Mouse (Mus musculus): ENCODE data around the gene Mpdu1.

Gene Mpdu1

GRCm38 (mm10) chr11:69689891-69690290, 27.4 kb upstream of the Mpdu1 start:
- DNase-seq = peak; percentile 90

DNA sequence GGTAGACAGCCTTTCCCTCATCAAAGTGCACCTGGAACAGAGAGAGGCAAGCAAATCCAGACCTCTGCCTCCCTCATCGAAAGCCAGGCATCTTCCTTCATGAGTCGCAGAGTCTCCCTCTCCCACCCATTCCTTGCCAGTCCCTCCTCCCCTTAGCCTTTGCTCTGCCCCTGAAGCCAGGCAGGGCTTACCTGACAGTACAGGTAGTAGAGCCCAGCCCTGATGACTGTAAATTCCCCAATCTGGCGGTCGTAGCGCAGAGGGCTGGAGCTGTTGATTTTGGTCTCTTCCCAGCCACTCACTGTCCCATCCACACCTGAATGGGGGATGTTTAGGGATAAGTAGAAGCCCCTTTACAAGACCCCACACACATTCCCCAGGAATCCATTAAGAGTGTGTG, 24.6 kb upstream of the Mpdu1 start:
- DNase-seq = peak; percentile 90

DNA sequence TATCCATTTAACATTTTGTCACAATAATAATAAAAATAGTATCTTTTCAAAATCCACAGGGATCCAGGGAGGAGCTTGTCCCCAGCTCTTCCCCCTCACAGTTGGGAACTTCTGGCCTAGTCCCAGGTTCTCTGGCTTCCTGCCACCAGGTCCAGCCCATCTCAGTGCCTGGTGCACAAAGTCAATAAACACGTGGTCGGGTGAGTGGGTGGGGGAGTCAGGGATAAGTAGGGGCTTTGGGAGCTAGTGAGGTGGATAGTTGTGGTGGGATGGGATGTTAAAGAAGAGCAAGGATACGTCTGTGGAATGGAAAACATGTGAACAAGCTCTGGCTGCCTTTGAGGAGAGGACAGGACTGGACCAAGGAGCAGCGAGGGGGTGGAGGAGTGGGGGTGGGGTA, 23.9 kb upstream of the Mpdu1 start:
- peak; percentile 99 for DNase-seq

GRCm38 (mm10) chr11:69685526-69686148, 23.2 kb upstream of the Mpdu1 start, which contains the start of gene Tnfsf13:
Tnfsf13 (minus strand) TSS chr11:69685784.
- DNase-seq = peak; percentile 100

GRCm38 (mm10) chr11:69684936-69685335, 22.5 kb upstream of the Mpdu1 start:
- no peak for DNase-seq

- DNase-seq = peak; percentile 95
Observed at GRCm38 (mm10) chr11:69684128-69684745, 21.8 kb upstream of the Mpdu1 start.

DNA sequence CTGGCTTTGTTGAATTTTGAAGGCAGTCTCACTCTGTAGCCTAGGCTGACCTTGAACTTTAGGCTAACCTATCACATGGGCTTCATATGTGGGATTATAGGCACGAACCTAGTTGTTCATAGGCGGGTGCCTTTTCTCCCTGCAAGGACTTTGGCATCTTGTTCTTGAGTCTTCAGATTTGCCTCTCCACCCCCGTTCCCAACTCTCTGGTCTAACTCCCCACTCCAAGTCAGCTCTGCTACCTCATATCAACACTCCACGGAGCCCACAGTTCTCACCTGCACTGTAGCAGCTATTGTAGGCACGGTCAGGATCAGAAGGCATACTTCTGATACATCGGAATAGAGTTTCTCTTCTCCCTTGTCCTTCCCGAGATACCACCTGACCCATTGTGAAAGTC, 21.1 kb upstream of the Mpdu1 start:
- DNase-seq = peak; percentile 91

GRCm38 (mm10) chr11:69682840-69683533, 20.5 kb upstream of the Mpdu1 start:
- peak; percentile 98 for DNase-seq

GRCm38 (mm10) chr11:69682209-69682839, 19.9 kb upstream of the Mpdu1 start:
- no peak for DNase-seq

DNA sequence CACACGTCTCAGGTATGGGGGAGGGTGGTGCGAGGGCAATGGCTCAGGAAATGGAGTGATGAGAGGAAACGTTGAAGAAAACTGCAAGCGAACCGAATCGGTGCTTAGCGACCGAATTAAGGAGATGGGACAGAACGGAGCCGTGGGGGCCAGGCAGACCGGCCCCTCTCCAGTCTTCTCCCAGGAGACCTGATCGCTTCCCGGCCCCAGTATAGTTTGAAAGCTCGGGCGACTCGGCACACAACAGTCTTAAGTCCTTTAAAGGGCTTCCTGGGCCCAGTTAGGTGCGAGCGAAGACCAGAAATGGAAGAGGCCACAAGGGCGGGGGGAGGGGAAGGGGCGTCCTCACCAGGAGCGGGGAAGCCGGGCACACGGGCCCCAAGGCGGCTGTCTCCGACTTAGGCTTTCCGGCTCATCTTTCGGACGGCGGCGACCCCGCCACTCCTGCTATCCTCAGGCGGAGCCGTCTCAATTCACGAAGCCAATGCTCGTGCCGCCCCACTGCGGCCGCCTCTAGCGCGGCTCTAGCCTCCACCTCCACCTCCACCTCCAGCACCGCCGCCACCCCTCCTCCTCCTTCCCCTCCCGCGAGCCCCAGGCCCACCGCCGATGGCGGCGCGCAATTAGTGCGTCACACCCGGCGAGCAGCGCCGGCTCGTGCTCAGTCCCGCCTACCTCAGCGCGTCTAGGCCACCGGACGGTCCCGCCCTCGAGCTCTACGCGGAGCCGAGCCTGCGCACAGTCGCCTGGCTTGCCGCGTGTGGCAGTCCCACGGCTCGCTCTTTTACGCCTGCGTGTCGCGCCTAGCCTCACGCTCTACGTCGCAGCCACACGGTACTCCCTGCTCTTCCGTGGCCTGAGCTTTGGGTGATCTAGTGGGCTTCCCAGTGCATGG, 19.1 kb upstream of the Mpdu1 start, which contains the start of gene Senp3:
Gene Senp3, minus strand, starts transcription at position 771 of the 895 bp plus-strand sequence.
- peak; percentile 100 for DNase-seq

GRCm38 (mm10) chr11:69680136-69680855, 17.9 kb upstream of the Mpdu1 start:
- DNase-seq = peak; percentile 94

DNA sequence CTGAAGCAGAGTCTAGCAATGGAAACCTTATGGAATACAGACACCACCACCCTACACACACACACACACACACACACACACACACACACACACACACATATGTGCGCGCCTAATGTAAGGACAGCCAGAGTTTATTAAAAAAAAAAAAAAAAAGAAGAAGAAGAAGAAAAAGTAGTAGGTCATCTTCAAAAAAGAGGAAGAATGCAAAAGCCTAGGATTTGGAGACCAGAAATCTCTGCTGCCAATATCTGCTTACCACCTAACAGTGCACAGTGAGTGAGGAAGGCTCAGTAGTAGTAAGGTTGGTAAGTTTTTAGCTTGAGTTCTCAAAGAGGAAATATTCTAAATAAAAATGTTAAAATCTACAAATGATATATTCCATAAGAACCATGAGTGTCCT, 16.7 kb upstream of the Mpdu1 start:
- DNase-seq = no peak

DNA sequence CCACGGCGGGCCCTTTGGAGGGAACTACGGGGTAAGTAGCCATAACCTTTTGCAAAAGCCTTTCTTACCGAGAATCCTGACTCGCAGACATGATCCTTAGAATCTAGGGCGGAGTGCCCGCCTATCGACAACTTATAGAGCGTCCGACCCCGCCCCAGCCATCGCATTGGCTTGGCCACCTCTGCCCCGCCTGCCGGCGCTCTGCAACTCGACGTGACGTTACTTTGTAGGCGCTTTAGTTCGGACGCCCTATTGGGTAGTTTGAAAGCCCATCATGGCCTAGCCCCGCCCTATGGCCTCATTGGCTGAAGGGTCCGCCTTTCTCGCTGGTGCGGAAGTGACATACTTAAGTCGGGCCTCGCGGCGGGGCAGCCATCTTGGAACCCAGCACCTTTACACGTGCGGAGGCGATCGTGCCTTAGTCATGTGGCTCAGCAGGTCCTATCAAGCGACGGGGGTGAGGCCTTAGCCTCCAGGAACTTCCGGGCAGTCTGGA, 9.8 kb upstream of the Mpdu1 start, which contains the start of gene Eif4a1:
Gene Eif4a1, minus strand, starts transcription at position 213 of the 496 bp plus-strand sequence.
- DNase-seq = peak; percentile 100

DNA sequence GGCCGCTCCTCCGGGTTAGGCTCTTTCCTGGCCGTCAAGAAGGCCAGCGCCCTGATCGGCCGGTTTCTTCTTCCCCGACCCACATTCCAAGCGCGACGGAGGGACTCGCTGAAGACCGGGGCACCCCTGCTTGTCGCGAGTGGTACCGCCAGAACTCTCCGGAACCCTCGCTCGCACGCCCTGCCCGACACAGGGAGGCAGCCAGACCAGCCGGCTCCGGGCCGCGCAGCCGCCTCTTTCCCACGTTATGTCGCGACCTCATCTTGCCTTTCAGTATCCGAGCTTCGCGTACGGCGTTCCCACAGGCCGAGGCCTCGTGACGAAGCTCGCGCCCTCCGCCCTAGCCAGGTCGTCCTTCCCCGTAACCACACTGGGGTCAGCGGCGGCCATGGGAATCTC, 9.3 kb upstream of the Mpdu1 start:
- no peak for DNase-seq

GRCm38 (mm10) chr11:69670786-69671725, 8.6 kb upstream of the Mpdu1 start:
- peak; percentile 100 for DNase-seq

DNA sequence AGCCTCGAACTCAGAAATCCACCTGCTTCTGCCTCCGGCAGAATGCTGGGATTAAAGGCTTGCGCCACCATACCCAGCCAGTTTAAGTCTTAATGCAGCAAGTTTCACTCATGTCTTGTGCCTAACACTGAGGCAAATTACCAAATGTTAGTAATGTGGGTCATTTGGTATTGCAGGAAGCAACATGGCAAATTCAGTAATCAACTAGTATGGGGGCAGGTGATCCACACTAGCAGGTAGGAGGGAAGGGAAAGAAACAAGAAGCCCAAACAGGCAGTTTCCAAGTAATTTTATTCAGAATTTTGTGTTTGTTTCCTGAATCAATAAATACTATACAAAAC, 4.2 kb upstream of the Mpdu1 start:
- DNase-seq = no peak

DNA sequence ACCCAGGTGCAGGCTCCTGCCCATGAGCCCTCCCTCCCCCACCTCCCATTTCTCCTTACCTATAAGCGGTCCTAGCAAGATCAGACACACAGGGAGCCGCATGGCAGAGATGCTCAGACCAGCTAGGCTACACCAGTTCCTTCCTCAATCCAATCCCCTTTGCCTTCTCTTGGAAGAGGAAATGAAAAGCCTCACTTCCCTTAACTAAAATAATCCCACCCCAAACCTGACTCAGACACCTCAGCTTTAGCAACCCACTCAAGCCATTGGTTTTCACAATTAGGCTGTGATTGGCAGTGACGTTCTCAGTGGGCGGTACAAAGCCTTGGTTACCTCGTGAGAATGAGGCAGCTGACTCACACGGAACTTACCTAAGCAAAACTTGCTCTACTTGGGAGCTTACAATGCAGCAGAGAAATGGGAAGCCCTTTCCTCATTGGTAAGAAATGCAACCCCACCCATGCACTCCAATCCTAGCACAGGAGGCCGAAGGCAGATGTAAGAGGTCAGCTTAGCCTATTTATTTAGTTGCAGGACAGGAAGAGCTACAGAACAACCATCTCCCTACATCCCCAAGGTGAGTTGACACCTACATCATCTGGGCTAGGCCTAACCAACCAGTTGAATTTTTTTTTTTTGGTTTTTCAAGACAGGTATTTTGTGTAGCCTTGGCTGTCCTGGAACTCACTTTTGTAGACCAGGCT, 3.7 kb upstream of the Mpdu1 start, which contains the start of gene Cd68:
Gene Cd68, minus strand, starts transcription at position 193 of the 704 bp plus-strand sequence.
- peak; percentile 98 for DNase-seq

GRCm38 (mm10) chr11:69665457-69665960, 3.1 kb upstream of the Mpdu1 start:
- DNase-seq = peak; percentile 95

- peak; percentile 92 for DNase-seq
Observed at GRCm38 (mm10) chr11:69664841-69665240, 2.4 kb upstream of the Mpdu1 start.
